Mouse (Mus musculus) limb, embryonic 11.5 days (tissue): Measurements from ENCODE around the gene Shc3. TPM values are rescaled to one million over a fixed set of nuclear protein-coding genes. Genes with fewer than 3 reads are reported as not detected.

Experiments used
- ATAC-seq: fragments of 200-750 bp; cut with Nextera tagmentation; 2 replicates; pipeline ENCODE4 v1.8.0; 2017; ENCODE audit warnings: low read depth; ENCODE audit not compliant: insufficient number of reproducible peaks, low FRiP score, low TSS enrichment
- DNase-seq: peaks from one replicate; pipeline ENCODE4 v3.0.0-alpha.2; 2015; ENCODE audit warnings: low spot score
- H3K27ac ChIP-seq: fragments of 300-500 bp; sonication (generic); replicated peaks from 2 replicates; pipeline ENCODE4 v1.5.1; 2014; ENCODE audit warnings: low read depth, mild to moderate bottlenecking, low read length
- H3K27me3 ChIP-seq: fragments of 300-500 bp; sonication (generic); 2 replicates; pipeline ENCODE4 v1.6.1; 2014; ENCODE audit warnings: mild to moderate bottlenecking, low read length, mixed read lengths; ENCODE audit not compliant: control insufficient read depth, insufficient read depth
- H3K36me3 ChIP-seq: fragments of 300-500 bp; sonication (generic); 2 replicates; pipeline ENCODE4 v1.6.1; 2014; ENCODE audit warnings: mild to moderate bottlenecking, low read length, moderate library complexity, mixed read lengths; ENCODE audit not compliant: control insufficient read depth, insufficient read depth
- H3K4me1 ChIP-seq: fragments of 300-500 bp; sonication (generic); 2 replicates; pipeline ENCODE4 v1.6.1; 2014; ENCODE audit warnings: low read length, mixed read lengths; ENCODE audit not compliant: control insufficient read depth, insufficient read depth
- H3K4me2 ChIP-seq: fragments of 300-500 bp; sonication (generic); 2 replicates; pipeline ENCODE4 v1.6.1; 2014; ENCODE audit warnings: low read depth, mild to moderate bottlenecking, moderate library complexity; ENCODE audit not compliant: severe bottlenecking
- H3K4me3 ChIP-seq: fragments of 300-500 bp; sonication (generic); 2 replicates; pipeline ENCODE4 v1.5.1; 2014; ENCODE audit warnings: low read depth, low read length
- H3K9ac ChIP-seq: fragments of 300-500 bp; sonication (generic); 2 replicates; pipeline ENCODE4 v1.6.1; 2014; ENCODE audit warnings: mild to moderate bottlenecking, low read length
- H3K9me3 ChIP-seq: fragments of 300-500 bp; sonication (generic); 2 replicates; pipeline ENCODE4 v1.6.1; 2016; ENCODE audit warnings: low read length; ENCODE audit not compliant: control insufficient read depth
- WGBS: fragments of 180-500 bp; shearing (Covaris S2); extraction: QIAGEN DNeasy Blood & Tissue Kit; methylation state at CpG from one replicate; pipeline ENCODE4 v1.1.7; 2014; 5-methylcytosine and 5-hydroxymethylcytosine counted together
- polyA plus RNA-seq: library from polyadenylated mRNA; unstranded; fragments of >200 nt; fragmentation: Nextera tagmentation; extraction: Ambion mirVana; gene quantifications from 2 replicates; pipeline ENCODE4 v1.2.1, GENCODE M21; 2014

Shc3 gene
- polyA plus RNA-seq, 1 experiment from 2014 or later: 0.32 TPM

DNA sequence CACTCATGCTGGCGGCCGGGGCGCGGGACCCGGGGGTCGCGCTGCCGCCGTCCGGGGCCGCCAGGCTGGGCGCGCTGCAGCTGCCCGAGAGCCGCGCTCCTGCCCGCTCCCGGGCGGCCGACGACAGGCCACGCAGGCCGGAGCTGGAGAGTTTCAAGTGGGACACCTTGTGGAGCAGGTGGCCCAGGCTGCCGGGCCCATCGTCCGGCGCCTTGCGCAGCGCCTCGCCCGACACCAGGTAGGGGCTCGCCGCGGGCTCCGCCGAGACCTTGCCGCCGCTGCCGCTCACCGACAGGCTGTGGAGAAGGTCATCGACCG lies 2.2 kb downstream of the Shc3 start:
- DNase-seq (no peak), ATAC-seq (no peak)
- under 1% methylated on average over 42 of the region's 42 CpGs for WGBS
- no peak overlapping the region for H3K27ac ChIP-seq
- H3K4me1 ChIP-seq: peaks cover 6% of the 10 kb centered on the region; the same call in 1 of the 2 replicates
- no peaks in the 10 kb centered on the region for H3K9me3 ChIP-seq
- H3K4me2 ChIP-seq: peak overlapping the region; percentile 59
- H3K9ac ChIP-seq: peak overlapping the region; percentile 43; the same call in 1 of the 2 replicates
- peak overlapping the region; percentile 41 for H3K4me3 ChIP-seq
- peaks cover 56% of the 10 kb centered on the region for H3K27me3 ChIP-seq
- no peaks in the 10 kb centered on the region for H3K36me3 ChIP-seq

DNA sequence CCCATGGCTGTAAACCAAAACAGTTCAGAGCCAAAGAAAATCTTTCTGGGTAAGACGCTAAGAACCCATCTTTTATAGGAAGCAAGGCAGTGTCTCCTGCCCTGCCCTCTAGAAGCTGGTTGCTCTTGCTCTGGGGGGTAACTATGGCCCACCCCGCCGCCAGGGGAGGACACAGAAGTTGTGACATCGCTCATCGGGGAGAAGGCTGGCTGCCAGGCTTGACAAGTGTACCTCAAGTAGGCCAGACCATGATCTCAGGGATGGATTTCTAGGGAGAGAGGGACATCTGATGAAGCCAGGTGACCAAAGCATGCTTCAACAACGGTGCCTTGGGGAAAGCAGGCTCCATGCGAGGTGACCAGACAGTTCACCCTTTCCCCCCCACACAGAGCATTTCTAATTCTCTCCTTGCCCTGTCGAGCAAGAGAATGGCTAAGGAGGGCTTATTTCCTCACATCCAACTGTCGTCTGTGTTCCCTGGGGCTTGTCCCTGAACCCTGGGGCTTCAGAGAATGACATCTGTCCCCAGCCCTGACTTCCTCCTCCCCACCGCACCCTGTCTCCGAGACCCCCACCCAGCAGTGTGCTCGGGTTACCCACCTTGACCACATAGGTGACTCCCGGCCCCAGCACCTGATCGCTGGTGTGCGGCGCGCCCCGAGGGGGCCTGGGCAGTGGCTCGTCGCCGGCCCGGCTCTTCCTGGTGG lies 2.7 kb downstream of the Shc3 start:
- peaks cover 56% of the 10 kb centered on the region for H3K27me3 ChIP-seq
- H3K36me3 ChIP-seq: no peaks in the 10 kb centered on the region
- H3K27ac ChIP-seq: no peak overlapping the region
- 8% methylated on average over 22 of the region's 22 CpGs for WGBS
- ATAC-seq (no peak), DNase-seq (peak; percentile 28)
- H3K9me3 ChIP-seq: no peaks in the 10 kb centered on the region
- H3K4me3 ChIP-seq: peak overlapping the region; percentile 41
- H3K9ac ChIP-seq: no peak overlapping the region
- peaks cover 6% of the 10 kb centered on the region; the same call in 1 of the 2 replicates for H3K4me1 ChIP-seq
- H3K4me2 ChIP-seq: peak overlapping the region; percentile 59

DNA sequence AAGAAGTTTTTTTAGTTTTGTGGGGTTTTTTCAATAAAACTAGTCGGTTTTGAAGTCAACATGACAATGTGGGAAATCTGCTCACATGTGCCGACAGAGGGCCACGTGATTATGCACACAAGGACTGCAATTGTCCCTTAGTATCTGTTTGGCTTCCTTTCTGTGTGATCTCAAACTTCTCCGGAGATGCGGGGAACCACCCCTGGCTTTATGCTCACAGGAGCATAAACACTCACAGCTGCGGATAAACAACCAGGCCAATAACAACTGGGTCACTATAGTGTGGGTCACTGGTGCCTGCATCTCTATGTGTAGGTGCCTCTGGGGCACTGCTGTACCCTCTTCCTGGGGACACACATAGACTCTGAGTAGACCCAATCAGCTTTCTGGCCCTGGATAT lies 4.5 kb downstream of the Shc3 start:
- no peak for ATAC-seq
- H3K9ac ChIP-seq: no peak overlapping the region
- H3K4me2 ChIP-seq: no peak overlapping the region
- peaks cover 6% of the 10 kb centered on the region; the same call in 1 of the 2 replicates for H3K4me1 ChIP-seq
- no peaks in the 10 kb centered on the region for H3K9me3 ChIP-seq
- DNase-seq: no peak
- H3K27me3 ChIP-seq: peaks cover 43% of the 10 kb centered on the region
- WGBS: 67% methylated on average over 6 of the region's 6 CpGs
- no peak overlapping the region for H3K4me3 ChIP-seq
- no peak overlapping the region for H3K27ac ChIP-seq
- H3K36me3 ChIP-seq: no peaks in the 10 kb centered on the region

DNA sequence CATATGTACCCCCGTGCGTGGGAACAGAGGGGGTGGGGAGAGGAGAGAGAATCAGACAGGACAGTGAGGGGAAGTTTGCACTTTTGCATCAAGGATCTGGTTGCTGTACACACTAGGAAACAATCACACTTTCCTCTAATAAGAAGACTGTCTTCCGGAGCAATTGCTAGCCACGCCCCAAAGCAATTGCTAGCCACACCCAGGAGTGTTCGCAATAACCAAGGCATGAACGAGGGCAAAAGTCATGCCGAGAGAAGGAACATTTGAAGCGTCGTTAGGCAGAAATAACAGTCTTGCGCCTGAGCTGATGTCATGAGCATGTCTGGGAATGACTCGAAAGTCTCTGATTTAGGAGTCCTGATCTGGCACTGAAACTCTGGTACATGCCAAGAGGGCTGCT lies 15.9 kb downstream of the Shc3 start:
- 79% methylated on average over 11 of the region's 11 CpGs for WGBS
- DNase-seq (no peak), ATAC-seq (no peak)

DNA sequence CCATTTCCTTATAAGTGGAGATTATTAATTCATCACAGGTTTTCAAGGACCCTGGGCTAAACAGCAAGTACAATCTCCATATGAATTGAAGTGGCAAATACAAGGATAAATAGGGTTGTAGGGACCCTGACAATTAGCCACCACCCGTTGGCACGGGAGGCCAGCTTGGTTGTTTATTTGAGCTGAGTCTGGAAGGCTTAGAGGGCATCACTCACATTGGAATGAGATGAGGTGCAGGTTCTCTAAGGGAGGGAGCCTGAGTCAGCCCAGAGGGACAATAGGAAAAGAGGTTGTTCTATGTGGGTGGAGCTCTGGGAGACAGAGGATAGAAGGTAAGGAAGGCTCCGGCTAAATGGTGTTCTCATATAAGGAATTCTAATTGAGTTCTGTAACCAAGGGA lies 17.0 kb downstream of the Shc3 start:
- Histone ChIP-seq H3K36me3 (no peaks in the 10 kb centered on the region), H3K9me3 (no peaks in the 10 kb centered on the region), H3K4me2 (no peak overlapping the region), H3K4me3 (no peak overlapping the region), H3K27ac (no peak overlapping the region), H3K27me3 (no peaks in the 10 kb centered on the region), H3K4me1 (no peaks in the 10 kb centered on the region), H3K9ac (no peak overlapping the region)
- 79% methylated on average over 3 of the region's 3 CpGs for WGBS
- DNase-seq (no peak), ATAC-seq (no peak)

More for the DNA sequence above, 15.9 kb downstream of the Shc3 start:
- Histone ChIP-seq H3K4me1 (no peaks in the 10 kb centered on the region), H3K4me3 (no peak overlapping the region), H3K36me3 (no peaks in the 10 kb centered on the region), H3K9ac (no peak overlapping the region), H3K9me3 (no peaks in the 10 kb centered on the region), H3K27ac (no peak overlapping the region), H3K4me2 (no peak overlapping the region), H3K27me3 (no peaks in the 10 kb centered on the region)

DNA sequence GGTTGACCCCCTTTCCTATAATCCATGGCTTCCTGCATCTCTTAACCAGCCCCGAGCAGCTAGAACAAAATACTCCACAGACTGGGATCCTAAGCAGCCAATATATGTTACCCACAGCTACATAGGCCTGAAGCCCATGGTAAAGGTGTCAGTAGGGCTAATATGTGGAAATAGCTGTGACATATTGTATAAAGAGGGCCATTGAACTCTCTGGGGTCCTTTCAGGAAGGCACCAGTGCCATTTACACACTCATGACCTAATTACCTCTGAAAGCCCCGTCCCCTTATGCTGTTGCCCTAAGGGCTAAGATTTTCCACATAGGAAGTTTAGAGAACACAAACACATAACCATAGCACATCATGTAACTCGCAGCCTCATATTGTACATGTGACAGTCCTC lies 17.4 kb downstream of the Shc3 start:
- H3K4me1 ChIP-seq: no peaks in the 10 kb centered on the region
- DNase-seq (no peak), ATAC-seq (no peak)
- no peak overlapping the region for H3K27ac ChIP-seq
- no peak overlapping the region for H3K4me3 ChIP-seq
- no peak overlapping the region for H3K4me2 ChIP-seq
- no peak overlapping the region for H3K9ac ChIP-seq
- no peaks in the 10 kb centered on the region for H3K9me3 ChIP-seq
- 81% methylated on average over 3 of the region's 3 CpGs for WGBS
- no peaks in the 10 kb centered on the region for H3K27me3 ChIP-seq
- no peaks in the 10 kb centered on the region for H3K36me3 ChIP-seq

DNA sequence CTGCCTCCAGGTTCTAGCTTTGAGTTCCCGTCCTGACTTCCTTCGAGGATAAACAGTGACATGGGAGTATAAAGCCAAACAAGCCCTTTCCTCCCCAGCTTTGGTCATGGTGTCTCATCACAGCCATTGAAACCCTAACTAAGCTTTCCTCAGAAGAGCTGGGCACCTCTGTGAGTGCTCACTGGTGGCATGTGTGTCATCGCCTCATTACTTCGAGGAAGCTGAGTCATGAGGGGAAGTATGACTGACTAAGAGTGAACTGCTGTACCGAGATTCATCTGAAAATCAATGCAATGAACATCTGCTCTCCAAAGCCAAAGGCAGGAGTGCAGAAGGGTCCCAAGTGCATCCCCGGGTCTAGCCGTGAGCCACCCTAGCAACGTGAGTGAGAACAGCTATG lies 29.4 kb downstream of the Shc3 start:
- no peak overlapping the region for H3K4me2 ChIP-seq
- WGBS: 93% methylated on average over 8 of the region's 8 CpGs

DNA sequence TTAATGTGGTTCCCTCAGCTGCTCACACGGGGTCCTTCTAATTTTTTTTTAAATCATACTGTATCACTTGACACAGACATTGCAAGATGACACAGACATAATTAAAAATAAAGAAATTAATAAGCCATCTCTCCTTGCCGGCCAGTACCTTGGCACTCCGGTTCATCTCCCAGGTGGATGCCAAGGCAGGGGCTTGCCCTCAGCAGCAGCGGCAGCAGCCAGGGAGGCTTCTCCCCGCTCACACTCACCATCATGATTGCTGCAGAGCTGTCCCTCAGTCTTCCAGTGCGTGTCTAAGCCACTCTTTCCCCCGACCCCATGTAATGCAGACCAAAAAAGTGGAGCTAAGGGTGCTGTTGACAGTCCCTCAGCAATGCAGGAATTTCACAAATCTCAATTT lies 33.9 kb downstream of the Shc3 start:
- ATAC-seq (no peak), DNase-seq (no peak)
- no peak overlapping the region for H3K4me3 ChIP-seq
- H3K4me1 ChIP-seq: no peaks in the 10 kb centered on the region
- no peak overlapping the region for H3K4me2 ChIP-seq
- no peak overlapping the region for H3K27ac ChIP-seq
- H3K9ac ChIP-seq: no peak overlapping the region
- H3K9me3 ChIP-seq: no peaks in the 10 kb centered on the region; the same call in 1 of the 2 replicates
- H3K36me3 ChIP-seq: no peaks in the 10 kb centered on the region
- no peaks in the 10 kb centered on the region for H3K27me3 ChIP-seq
- 88% methylated on average over 7 of the region's 7 CpGs for WGBS

More for the DNA sequence above, 29.4 kb downstream of the Shc3 start:
- Histone ChIP-seq H3K36me3 (no peaks in the 10 kb centered on the region), H3K9me3 (no peaks in the 10 kb centered on the region; the same call in 1 of the 2 replicates), H3K4me3 (no peak overlapping the region), H3K9ac (no peak overlapping the region), H3K4me1 (no peaks in the 10 kb centered on the region), H3K27me3 (no peaks in the 10 kb centered on the region), H3K27ac (no peak overlapping the region)
- no peak for DNase-seq
- no peak for ATAC-seq

DNA sequence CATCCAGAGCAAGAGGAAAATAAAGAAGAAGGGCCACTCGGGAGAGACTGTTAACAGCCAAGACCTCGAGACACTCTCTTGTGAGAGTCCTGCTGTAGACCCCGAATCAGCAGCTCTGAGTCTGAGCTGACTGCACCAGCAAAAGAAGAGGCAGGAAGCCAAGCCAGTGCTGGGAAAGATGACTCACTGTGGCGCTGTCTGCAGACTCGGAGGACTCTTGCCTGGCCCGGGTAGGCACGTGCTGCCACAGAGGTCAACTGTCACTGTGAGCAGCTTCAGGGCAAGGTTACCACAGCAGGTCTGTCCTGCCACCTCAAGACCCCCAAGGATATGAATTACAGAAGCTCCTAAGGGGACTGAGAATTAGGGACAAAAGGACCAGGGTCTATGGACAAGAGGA lies 42.7 kb downstream of the Shc3 start:
- DNase-seq: peak; percentile 18
- ATAC-seq: no peak
- Histone ChIP-seq H3K9ac (no peak overlapping the region), H3K4me3 (no peak overlapping the region), H3K4me1 (no peaks in the 10 kb centered on the region), H3K36me3 (no peaks in the 10 kb centered on the region), H3K9me3 (no peaks in the 10 kb centered on the region), H3K4me2 (no peak overlapping the region), H3K27me3 (no peaks in the 10 kb centered on the region), H3K27ac (no peak overlapping the region)
- WGBS: 67% methylated on average over 7 of the region's 7 CpGs
